Mouse (Mus musculus): Measurements from ENCODE around the gene Wdr54.

DNA sequence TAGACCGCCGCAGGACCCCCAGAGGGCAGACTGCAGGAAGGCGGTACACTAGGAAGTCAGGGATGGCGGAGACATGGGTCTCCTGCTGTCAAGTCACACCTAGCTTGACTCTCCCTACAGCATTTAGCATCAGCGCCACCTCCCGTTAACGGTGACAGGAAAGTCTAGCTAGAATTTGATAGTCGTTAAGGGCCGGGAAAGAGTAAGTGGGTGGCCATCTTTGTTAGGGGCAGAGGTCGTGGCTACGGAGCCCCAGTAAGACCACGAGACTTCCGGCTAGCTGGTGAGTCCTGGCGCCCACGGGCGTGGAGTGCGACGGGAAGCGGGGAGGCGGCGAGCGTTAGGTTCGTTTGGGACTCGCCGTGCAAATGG is 54.9 kb downstream of the Wdr54 start, which contains the start of the genes Ccdc142 and Gm42688:
- TF ChIP-seq POLR2A (IDR thresholded peaks at IDR 0.05; ENCODE audit: low read depth, low read length) = no peak
- peak; percentile 33; the same call in 1 of the 2 replicates for TF ChIP-seq CTCF (IDR thresholded peaks at IDR 0.05; ENCODE audit: extremely low read depth, insufficient read depth, insufficient read length, insufficient replicate concordance)

Measured in spleen, adult 2 months (tissue).